31 mouse cellular contexts compared by ENCODE assay signal in genomic region chr13:37654651-37655050, GRCm38 (mm10).
"Had no signal": no experiment of that assay in that cellular context is flagged by ENCODE, and none has a peak within 500 bp of the region (broad histone marks: within the 10 kb centered on the region; RNA-seq: fewer than 3 reads in every experiment).

No protein-coding gene starts in this region.

- H3K4me1 ChIP-seq: limb, embryonic 10.5 days; limb, embryonic 12.5 days; midbrain, embryonic 10.5 days; midbrain, embryonic 12.5 days; midbrain, embryonic 13.5 days; midbrain, embryonic 15.5 days; neural tube, embryonic 12.5 days had no signal

- H3K4me2 ChIP-seq: limb, embryonic 12.5 days; limb, embryonic 13.5 days; limb, embryonic 15.5 days; liver, embryonic 11.5 days; liver, embryonic 12.5 days; liver, embryonic 13.5 days; liver, embryonic 15.5 days; lung, embryonic 14.5 days; lung, embryonic 15.5 days; midbrain, embryonic 11.5 days; midbrain, embryonic 12.5 days; midbrain, embryonic 13.5 days; midbrain, embryonic 15.5 days; neural tube, embryonic 12.5 days had no signal

- ATAC-seq: liver, embryonic 12.5 days; liver, postnatal 0 days; lung, postnatal 0 days; midbrain, embryonic 13.5 days; midbrain, embryonic 15.5 days; midbrain, embryonic 16.5 days had no signal

- H3K9ac ChIP-seq: limb, embryonic 12.5 days; limb, embryonic 13.5 days; limb, embryonic 15.5 days; liver, embryonic 12.5 days; liver, embryonic 13.5 days; liver, embryonic 14.5 days; liver, embryonic 15.5 days; liver, postnatal 0 days; lung, embryonic 14.5 days; lung, embryonic 15.5 days; midbrain, embryonic 12.5 days; midbrain, embryonic 13.5 days; midbrain, embryonic 15.5 days; neural tube, embryonic 12.5 days had no signal

- H3K27ac ChIP-seq: limb, embryonic 10.5 days; limb, embryonic 12.5 days; limb, embryonic 13.5 days; limb, embryonic 15.5 days; liver, embryonic 12.5 days; liver, embryonic 13.5 days; liver, embryonic 14.5 days; liver, embryonic 15.5 days; lung, embryonic 15.5 days; macrophage; midbrain, embryonic 10.5 days; midbrain, embryonic 12.5 days; midbrain, embryonic 13.5 days; midbrain, embryonic 15.5 days; neural tube, embryonic 12.5 days had no signal

- H3K9me3 ChIP-seq: limb, embryonic 10.5 days; limb, embryonic 12.5 days; limb, embryonic 13.5 days; limb, embryonic 15.5 days; liver, embryonic 12.5 days; liver, embryonic 13.5 days; liver, embryonic 15.5 days; lung, embryonic 15.5 days; megakaryocyte, embryonic 14.5 days; midbrain, embryonic 10.5 days; midbrain, embryonic 12.5 days; midbrain, embryonic 13.5 days; midbrain, embryonic 15.5 days; neural tube, embryonic 12.5 days had no signal

- DNase-seq: left cerebral cortex, postnatal 4 days; liver; liver, embryonic 13.5 days; liver, postnatal 0 days; lung, adult 18-20 months; lung, adult 2 months; lung, embryonic 14.5 days; lung, postnatal 10 days; lung, postnatal 14 days; lung, postnatal 36 days; lung, postnatal 4 days; midbrain, embryonic 14.5 days had no signal

- H3K4me3 ChIP-seq: limb, embryonic 10.5 days; limb, embryonic 12.5 days; limb, embryonic 13.5 days; limb, embryonic 15.5 days; liver, embryonic 12.5 days; liver, embryonic 13.5 days; liver, embryonic 15.5 days; lung, embryonic 15.5 days; megakaryocyte, embryonic 14.5 days; midbrain, embryonic 10.5 days; midbrain, embryonic 12.5 days; midbrain, embryonic 13.5 days; midbrain, embryonic 15.5 days; neural tube, embryonic 12.5 days had no signal

- H3K36me3 ChIP-seq: limb, embryonic 10.5 days; limb, embryonic 12.5 days; limb, embryonic 13.5 days; limb, embryonic 15.5 days; liver, embryonic 12.5 days; liver, embryonic 13.5 days; liver, embryonic 15.5 days; lung, embryonic 15.5 days; midbrain, embryonic 10.5 days; midbrain, embryonic 12.5 days; midbrain, embryonic 13.5 days; midbrain, embryonic 15.5 days; neural tube, embryonic 12.5 days had no signal

- H3K27me3 ChIP-seq: limb, embryonic 12.5 days; limb, embryonic 13.5 days; limb, embryonic 15.5 days; liver, embryonic 12.5 days; liver, embryonic 13.5 days; liver, embryonic 15.5 days; lung, embryonic 15.5 days; megakaryocyte, embryonic 14.5 days; midbrain, embryonic 12.5 days; midbrain, embryonic 13.5 days; midbrain, embryonic 15.5 days; neural tube, embryonic 12.5 days had no signal
